Mouse (Mus musculus) thymus, postnatal 0 days (tissue): ENCODE results near the gene Fam241a. TPM values are rescaled to one million over a fixed set of nuclear protein-coding genes. Genes with fewer than 3 reads are reported as not detected.

Experiments
- DNase-seq: peaks from one replicate; pipeline ENCODE4 v3.0.0-alpha.2; 2015; ENCODE audit warnings: low spot score
- polyA plus RNA-seq: library from polyadenylated mRNA; unstranded; fragments of >200 nt; fragmentation: Nextera tagmentation; extraction: Ambion mirVana; gene quantifications from 2 replicates; pipeline ENCODE4 v1.2.1, GENCODE M21; 2015

Fam241a gene
- polyA plus RNA-seq, 1 experiment from 2014 or later, result 21.8 TPM

GRCm38 (mm10) chr3:127837972-127838644, 58.0 kb downstream of the Fam241a start:
- no peak for DNase-seq

GRCm38 (mm10) chr3:127837154-127837865, 58.8 kb downstream of the Fam241a start, which contains the start of gene Ap1ar:
Gene Ap1ar, minus strand, starts transcription at chr3:127837523.
- peak; percentile 97 for DNase-seq

- no peak for DNase-seq
Observed at GRCm38 (mm10) chr3:127836798-127837153, 59.3 kb downstream of the Fam241a start.

- no peak for DNase-seq
Observed at GRCm38 (mm10) chr3:127835594-127835993, 60.5 kb downstream of the Fam241a start.

GRCm38 (mm10) chr3:127834040-127834439, 62.1 kb downstream of the Fam241a start:
- no peak for DNase-seq

GRCm38 (mm10) chr3:127831079-127831478, 65.0 kb downstream of the Fam241a start:
- DNase-seq, result no peak

- DNase-seq, result no peak
Observed at GRCm38 (mm10) chr3:127830183-127830582, 65.9 kb downstream of the Fam241a start.

GRCm38 (mm10) chr3:127827123-127827522, 69.0 kb downstream of the Fam241a start:
- no peak for DNase-seq

- no peak for DNase-seq
Observed at GRCm38 (mm10) chr3:127826503-127826902, 69.6 kb downstream of the Fam241a start.

- DNase-seq, result peak; percentile 58
Observed at GRCm38 (mm10) chr3:127823886-127824863, 71.9 kb downstream of the Fam241a start.

GRCm38 (mm10) chr3:127821209-127821608, 74.9 kb downstream of the Fam241a start:
- DNase-seq, result no peak

- DNase-seq, result no peak
Observed at GRCm38 (mm10) chr3:127820400-127820799, 75.7 kb downstream of the Fam241a start.

Other genes starting within 250 kb of the Fam241a start
- gene Alpk1, start 115.8 kb downstream of the Fam241a start, polyA plus RNA-seq, result 0.58 and 0.83 TPM in 2 replicates
- 10.9 and 11.6 TPM in 2 replicates for gene Tifa, start 106.5 kb downstream of the Fam241a start, polyA plus RNA-seq
- 26.3 and 32.4 TPM in 2 replicates for gene Ap1ar, start 58.8 kb downstream of the Fam241a start, polyA plus RNA-seq